Mouse (Mus musculus) retina, postnatal 1 day (tissue): ENCODE data around the gene Gfm1.

Experiments
- DNase-seq: peaks from one replicate; pipeline ENCODE4 v3.0.0-alpha.2; 2012

The Gfm1 gene

DNA sequence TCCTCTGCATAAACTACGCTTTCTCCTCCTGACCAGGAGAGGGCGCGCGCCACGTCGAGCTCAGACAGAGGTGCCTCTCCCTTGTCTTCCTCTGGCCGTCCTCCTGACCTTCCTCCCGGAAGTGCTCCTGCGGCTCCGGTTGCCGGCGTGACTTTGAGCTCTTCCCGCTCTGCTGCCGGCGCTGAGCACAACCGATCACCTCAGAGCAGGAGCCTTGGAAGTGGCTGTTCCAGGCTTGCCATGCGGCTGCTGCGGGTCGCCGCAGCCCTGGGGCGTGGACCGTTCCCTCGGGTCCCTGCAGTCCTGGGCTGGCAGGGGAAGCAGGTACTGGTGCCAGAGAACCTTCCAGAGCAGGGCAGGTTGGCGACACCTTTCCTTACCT lies at the start of gene Gfm1:
Gene Gfm1 (plus strand): TSS at position 98 of the 382 bp plus-strand sequence.
- DNase-seq: peak; percentile 93

DNA sequence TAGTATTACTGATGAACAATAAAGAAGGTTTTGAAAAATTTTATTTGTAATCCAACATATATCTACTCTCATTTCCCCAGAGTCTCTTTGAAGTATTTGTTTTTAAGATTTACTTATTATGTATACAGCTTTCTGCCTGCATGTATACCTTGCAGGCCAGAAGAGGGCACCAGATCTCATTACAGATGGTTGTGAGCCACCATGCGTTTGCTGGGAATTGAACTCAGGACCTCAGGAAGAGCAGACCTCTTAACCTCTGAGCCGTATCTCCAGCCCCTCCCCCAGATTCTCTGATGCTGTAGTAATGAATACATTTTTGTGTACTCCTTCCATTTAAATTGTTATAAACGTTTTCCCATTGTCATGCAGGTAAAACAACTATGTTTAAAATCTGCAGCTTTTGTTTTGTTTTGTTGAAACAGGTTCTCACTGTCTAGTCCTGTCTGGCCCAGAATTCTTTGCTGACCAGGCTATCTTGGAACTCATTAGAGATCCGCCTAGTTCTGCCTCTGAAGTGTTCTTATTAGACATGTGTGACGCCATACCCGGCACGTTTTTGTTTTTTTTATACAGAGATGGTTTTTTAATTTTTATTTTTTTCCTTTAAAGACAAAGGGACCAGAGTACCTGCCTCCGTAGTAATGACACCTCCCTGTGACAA lies 428 bp upstream of the Gfm1 start:
- no peak for DNase-seq

DNA sequence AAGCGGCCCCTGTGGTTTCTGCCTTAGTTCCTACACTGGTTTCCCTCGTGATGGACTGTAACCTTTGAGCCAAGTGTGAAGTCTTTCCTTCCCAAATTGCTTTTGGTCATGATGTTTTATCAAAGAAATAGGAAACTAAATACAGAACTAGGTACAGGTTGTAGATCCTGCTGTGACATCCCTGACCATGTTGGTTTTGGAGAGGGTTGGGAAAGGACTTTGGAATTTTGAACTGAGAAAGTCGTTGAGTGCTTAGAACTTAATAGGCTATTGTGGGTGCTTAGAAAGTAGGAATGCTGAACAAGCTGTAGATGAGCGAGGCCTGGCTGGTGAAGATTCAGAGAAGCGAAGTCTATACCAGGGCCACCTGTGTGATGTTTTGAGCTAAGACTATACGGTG lies 4.1 kb downstream of the Gfm1 start:
- no peak for DNase-seq

DNA sequence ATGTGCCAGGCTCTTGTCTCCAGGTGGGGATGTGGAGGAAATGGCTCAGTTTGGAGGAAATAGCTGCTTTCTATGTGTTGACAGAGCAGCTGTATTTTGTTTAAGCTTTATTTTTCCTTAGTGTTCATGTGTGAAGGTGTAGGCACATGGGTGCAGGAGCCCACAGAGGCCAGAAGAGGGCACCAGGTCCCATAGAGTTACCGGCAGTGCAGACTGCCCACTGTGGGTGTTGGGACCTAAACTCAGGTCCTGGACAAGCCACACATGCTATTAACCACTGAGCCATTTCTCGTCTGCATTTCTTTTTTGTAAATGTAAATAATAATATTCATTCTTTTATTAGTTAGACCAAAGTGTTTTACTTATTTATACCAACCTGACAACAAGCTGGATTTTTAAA lies 17.2 kb downstream of the Gfm1 start:
- DNase-seq: no peak

DNA sequence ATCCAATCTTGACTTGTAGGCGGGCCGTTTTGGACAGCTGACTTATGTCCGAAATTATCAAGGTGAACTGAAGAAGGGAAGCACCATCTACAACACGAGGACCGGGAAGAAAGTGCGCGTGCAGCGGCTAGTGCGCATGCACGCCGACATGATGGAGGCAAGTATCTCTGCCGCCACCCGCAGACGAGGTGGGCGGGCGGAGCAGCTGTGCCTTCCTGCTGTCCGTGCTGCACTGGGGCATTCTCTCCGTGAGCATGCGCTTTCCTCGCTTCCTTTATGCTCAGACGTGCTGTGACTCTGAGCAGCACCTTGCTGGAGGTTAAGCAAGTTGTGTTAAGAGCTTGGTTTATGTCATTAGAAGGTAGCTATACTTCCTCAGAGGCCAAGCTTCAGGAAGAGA lies 19.8 kb downstream of the Gfm1 start:
- DNase-seq: no peak

DNA sequence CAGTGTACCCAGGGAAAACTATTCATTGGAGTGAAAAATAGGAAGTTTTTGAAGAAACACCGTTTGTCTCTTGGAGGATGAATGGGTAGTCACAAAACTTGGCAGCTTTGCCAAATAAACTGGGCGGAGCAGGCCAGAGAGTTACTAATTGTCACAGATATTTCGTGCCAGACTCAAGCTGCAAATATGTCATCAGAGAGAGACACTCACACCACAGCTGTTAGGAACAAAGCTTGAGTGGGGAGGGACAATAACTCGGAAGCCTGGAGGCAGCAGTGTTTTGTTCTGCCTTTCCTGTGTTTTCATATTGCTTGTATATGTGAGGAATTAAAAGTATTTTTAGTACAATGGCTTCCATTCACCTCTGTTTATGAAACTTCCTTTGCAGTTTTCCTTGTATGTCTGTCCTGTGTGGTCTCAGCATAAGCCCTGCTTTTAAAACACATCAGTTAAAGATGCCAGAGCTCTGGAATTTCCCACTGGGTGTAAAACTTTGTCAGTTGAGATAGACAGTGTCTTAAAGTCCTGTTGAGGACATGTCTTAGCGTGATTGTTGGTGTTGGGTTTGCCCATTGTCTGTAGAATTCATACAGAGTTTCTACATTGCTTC lies 20.8 kb downstream of the Gfm1 start:
- no peak for DNase-seq

DNA sequence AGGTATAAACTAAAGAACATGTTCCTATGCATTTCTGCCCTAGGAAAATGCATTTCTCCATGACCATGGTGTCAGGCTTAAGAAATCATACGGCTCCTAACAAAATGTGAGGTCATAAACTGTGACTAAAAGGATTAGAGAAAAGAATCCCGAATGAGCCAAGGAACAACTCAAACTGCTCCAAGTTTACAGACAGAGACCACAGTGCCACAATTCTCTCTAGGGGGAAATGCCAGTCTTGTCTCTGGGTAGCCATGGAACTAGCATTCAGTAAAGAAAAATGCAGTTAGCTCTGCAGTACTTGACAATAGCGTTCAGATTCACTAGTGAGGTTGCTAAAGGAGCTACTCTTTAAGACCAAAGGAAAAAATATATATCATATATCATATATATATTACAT lies 30.0 kb downstream of the Gfm1 start:
- no peak for DNase-seq

- no peak for DNase-seq
Observed at GRCm38 (mm10) chr3:67462015-67462414, 32.1 kb downstream of the Gfm1 start.

DNA sequence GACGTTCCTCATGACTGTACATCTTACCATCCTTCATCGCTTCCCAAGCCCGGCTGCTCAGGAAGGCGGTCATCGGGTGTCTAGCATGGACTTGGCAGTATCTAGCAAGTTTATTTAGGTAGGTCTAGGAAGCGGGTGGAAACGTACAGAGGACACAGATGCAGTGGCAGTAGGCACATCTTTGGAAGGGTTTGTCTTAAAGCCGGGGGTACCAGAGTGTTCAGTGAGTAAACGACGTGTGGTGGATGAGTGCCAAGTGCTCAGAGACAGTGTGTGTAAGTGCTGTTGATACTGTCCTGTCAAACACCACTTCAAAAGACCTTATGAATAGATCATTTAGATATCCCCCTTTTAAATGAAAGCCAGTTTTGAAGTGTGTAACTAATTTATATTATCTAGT lies 32.7 kb downstream of the Gfm1 start:
- DNase-seq: peak; percentile 8

GRCm38 (mm10) chr3:67463001-67463400 lies 33.1 kb downstream of the Gfm1 start:
- DNase-seq: no peak

DNA sequence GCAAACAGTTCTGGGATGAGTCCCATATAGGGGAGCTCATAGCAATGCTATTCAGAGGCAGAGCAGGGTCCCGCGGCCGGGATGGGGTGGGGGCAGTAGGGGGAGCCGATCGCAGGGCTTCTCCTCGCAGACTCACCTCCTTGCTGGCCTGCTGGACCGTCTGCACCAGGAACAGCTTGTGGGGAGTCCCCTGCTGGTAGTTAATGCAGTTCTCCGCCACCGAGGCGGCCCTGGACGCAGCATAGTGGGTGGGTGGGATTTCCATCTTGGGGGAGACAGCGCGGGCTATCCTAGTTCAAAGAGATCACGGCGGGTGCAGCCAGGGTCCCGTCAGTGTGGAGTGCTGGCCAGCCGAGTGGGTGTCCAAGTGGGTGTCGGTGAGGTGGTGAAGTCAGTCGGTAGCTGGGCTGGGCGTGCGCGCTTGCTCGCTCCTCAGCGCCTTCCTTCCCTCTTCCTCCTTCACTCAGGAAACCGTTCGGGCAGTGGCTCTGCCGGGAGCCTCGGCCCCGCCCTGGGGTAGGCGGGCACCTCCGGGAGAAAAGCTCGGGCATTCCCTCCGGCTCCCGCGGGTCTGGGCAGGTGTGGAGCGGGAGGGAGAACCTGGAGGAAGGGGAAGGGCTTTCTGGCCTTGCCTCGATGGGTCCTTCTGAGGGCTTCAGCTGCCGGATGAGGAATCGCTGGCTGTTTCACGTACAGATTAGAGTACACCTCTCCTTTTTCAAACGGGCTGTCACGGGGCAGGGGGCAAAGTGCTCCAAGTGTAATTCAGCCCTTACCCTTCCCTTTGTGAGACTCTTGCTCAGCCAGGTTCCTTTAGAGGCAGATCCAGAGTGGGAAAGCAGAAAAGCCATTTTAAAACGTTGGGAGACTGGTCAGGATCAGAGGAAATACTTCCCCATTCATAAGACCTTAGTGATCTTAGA lies 33.8 kb downstream of the Gfm1 start, which contains the start of gene Lxn:
Gene Lxn (minus strand): TSS at position 477 of the 923 bp plus-strand sequence.
- peak; percentile 63 for DNase-seq

- no peak for DNase-seq
Observed at GRCm38 (mm10) chr3:67466576-67466975, 36.7 kb downstream of the Gfm1 start.

DNA sequence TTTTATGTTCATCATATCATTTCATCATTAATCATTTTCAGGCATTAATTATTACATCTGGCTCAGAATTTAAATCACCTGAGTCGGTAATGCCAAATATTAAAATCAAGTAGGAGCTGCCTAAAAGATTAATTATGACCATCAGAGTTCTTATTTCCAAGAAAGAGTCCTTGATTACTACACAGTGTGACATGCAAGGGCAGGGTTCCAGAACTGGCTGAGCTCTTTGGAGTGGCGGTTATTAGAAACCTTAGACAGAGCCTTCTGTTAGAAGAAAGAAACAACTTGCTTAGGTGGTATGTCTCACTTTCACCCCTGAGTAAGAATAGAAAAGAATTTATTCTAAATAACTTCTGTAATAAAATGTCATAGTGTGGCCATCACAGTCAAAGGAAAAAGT lies 37.4 kb downstream of the Gfm1 start:
- no peak for DNase-seq

DNA sequence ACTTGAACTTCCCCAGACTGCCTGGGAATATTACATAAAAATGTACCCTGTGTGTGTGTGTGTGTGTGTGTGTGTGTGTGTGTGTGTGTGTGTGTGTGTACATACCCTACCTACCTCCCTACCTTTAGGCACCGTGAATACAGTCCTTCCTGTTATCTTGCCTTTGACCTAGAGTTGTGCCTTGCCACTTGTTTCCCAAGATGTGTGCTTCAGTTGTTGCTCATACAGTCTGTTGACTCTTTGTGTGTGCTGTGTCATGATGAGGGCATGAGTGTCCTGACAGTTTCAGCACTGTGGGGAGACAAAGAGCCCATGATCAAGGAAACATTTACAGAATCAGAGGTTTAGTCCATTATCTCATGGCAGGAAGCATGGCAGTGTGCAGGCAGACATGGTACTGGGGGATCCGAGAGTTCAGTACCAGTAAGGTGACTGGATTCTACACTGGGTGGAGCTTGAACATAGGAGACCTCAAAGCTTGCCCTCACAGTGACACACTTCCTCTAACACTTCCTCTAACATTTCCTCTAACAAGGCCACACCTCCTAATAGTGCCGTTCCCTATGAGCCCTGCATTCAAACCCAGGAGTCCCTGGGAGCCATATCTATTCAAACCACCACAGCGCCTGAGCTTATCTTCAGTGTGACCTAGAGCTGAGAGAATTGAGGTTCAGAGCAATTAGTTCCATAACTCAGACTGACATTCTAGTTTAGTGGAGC lies 41.7 kb downstream of the Gfm1 start:
- no peak for DNase-seq

DNA sequence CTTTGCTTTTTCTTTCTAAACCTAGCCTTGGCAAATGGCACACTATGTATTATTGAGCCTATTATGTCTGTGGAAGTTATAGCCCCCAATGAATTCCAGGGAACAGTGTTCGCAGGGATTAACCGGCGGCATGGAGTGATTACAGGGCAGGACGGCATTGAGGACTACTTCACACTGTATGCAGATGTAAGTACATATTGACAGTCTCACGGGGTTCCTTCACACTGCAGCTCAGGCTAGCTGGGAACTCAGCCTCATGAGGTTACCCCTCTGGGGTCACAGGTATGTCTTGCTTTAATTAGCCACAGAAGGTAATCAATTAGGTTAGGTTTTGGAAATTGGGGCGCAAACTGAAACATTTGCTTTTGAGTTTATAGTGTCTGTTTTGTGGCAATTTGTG lies 43.5 kb downstream of the Gfm1 start:
- no peak for DNase-seq

DNA sequence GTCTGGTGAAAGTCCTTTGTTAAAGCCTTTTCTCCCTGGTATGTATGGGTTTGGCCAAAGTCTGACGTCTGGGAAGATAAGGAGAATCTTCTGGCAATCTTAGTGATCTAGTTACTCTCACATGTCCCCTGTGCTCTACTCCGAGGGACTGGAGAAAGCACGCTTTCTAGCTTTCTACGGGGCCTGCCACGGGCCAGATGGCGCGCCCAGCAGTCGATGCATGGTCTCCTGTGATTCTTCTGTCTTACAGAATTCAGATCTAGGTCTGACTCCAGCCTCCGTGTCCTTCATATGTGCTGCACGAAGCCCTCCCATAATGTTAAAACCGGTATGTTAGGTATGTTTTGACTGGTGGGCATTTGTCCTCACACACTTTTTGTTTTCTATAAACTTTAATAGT lies 49.9 kb downstream of the Gfm1 start:
- DNase-seq: no peak

DNA sequence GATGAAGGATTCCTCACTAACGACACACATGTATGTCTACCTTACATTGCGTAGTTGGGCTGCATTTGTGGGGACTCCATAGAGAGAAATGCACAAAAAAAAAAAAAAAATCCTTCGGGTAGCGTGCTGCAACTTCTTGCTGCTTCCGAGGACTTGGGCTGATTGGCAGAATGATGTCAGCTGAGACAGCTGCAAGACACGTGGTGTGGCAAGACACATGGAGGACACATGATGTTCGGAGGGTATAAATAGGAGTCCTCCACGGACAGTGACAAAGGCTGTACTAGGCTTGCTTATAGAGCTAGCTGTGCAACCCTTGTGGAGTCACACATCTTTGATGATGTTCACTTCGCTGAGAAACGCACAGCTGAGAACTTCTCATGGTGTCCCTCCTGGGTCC lies 52.5 kb downstream of the Gfm1 start:
- no peak for DNase-seq

GRCm38 (mm10) chr3:67485233-67485632 lies 55.3 kb downstream of the Gfm1 start:
- no peak for DNase-seq

DNA sequence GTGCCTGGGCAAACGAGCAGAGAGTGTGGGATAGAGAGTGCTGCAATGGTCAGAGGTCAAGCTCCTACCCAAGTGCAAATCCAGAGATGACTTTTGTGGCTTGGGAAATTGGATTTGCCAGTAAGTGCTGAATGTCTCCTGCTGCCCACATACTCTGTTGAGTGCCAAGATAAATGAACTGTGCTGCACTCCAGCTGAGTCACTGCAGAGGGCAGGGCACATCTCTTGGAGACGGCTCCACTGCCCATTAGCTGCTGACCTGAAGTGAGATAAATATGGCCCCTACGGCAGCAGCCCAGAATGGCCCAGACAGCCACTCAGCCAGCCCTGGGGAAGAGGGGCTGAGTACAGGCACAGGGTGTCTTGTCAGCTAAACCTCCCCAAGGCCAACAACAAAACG lies 60.3 kb downstream of the Gfm1 start:
- DNase-seq: no peak

DNA sequence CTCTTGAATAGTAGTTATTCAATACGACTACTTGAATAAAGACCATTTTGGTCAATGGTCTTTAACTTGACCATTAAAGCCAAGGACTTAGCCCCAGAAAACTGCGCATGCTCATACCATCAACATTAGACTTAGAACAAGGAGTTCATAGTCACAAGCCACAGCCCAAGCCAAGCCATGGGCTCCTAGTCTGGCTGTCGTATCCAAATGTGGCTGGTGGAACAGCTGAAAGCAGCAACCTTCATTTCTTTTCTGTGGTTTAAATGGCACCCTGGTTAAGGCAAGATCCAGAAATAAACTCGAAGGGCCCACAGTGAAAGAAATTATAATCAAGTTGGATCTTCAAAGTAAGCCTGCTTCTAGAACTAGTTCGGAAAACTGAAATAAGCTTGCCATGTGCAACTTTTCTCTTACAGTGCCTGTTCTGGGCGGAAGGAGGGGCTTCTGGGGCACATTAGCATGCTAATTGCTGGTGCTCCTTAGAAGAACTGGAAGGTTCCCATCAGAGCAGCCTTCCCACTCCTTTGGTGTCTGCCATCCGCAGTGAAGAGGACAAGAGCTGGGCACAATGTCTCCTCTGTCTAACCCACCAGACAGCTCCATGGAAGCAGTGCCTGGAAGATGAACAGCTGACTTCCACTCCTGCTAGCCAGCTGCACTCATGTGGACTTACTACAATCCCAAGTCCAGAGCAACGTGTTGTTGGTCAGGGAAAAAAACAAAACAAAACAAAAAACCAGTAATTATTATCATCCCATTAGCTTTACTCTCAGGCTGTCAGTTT lies 62.4 kb downstream of the Gfm1 start:
- DNase-seq: no peak

DNA sequence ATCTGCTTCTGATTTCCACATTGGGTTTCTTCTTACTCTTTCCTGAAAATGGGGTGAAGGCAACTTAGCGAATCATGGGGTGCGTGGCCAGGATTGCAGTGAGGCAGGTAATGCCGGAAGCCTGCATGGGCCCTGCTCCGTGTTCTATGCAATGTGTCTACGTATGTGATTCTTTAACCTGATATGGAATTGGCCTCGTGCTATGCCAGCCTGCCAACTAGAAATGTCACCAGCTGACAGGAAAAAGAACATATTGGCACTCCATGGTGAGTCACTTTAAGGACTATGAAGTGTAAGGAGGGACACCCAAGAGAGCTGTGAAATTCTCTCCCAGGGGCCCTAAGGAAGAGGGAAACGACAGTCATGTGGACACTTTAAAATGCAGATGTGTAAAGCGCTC lies 63.2 kb downstream of the Gfm1 start:
- DNase-seq: no peak

GRCm38 (mm10) chr3:67496310-67496709 lies 66.4 kb downstream of the Gfm1 start:
- no peak for DNase-seq
